ENCODE assay signal across 30 mouse cellular contexts in the genomic region with DNA sequence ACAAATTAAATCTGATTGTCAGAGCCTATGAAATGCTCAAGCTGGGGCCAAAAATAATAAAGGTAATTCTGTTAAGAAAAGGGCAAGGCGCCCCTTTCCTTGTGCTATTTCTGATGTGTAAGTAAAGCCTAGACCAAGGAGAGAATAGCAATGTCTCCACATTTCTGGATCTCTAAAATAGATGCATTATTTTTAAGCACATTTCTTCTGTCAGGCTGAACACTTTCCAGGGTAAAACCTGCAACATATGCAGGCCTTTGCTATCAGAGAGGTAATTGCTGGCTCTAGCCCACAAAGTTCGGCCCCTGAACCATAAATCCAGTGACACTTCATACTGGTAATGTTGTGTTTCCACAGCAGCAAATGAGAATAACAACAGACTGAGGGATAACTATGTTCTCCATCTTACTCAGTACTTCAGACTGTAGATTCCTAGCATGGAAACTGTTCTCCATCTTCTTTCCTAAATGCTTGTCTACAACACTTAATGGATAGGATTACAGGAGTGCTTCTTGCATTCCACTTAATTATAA.
DNase-seq lines count a peak whose midpoint lies in the region; ATAC-seq lines count a peak whose summit lies in the region.
"Had no signal": no experiment of that assay in that cellular context is flagged by ENCODE, and none has a peak within 500 bp of the region (broad histone marks: within the 10 kb centered on the region; RNA-seq: fewer than 3 reads in every experiment).

No protein-coding gene starts in this region.

- ATAC-seq in embryonic facial prominence, embryonic 14.5 days (ENCODE audit: low read depth), result no peak
- ATAC-seq in limb, embryonic 11.5 days (ENCODE audit: insufficient number of reproducible peaks, low FRiP score, low TSS enrichment, low read depth), result peak; percentile 51; the same call in 1 of the 2 replicates
- no peak for ATAC-seq in forebrain, embryonic 16.5 days
- ATAC-seq: forebrain, embryonic 13.5 days; forebrain, postnatal 0 days; hindbrain, embryonic 16.5 days; inflammation-experienced regulatory T-cells, adult 6 months; intestine, embryonic 16.5 days had no signal

- peak; percentile 0 for DNase-seq in embryonic facial prominence, embryonic 14.5 days (ENCODE audit: low spot score)
- no peak for DNase-seq in embryonic facial prominence, embryonic 10.5 days (ENCODE audit: low spot score)
- peak; percentile 75 for DNase-seq in forelimb bud, embryonic 11.5 days (ENCODE audit: low read depth, low spot score)
- DNase-seq in limb, embryonic 11.5 days (ENCODE audit: low spot score), result peak; percentile 32
- peak; percentile 2 for DNase-seq in mesoderm, embryonic 11.5 days (ENCODE audit: low read depth, low spot score)
- DNase-seq in ovary, adult 18-20 months (ENCODE audit: low spot score), result no peak
- DNase-seq: adrenal gland, adult 2 months; adrenal gland, postnatal 14 days; B cell, adult 2 months; cerebellum, adult 11 months; cerebellum, adult 8-10 months; cerebellum, postnatal 10 days; cerebellum, postnatal 36 days; forebrain, postnatal 0 days; gastrocnemius, postnatal 25 days; heart, adult 2 months; heart, postnatal 14 days; heart, postnatal 4 days had no signal

- no peak overlapping the region for H3K4me2 ChIP-seq in embryonic facial prominence, embryonic 14.5 days (ENCODE audit: low read depth, low read length)
- H3K4me2 ChIP-seq in limb, embryonic 11.5 days (ENCODE audit: low read depth, severe bottlenecking), result no peak overlapping the region
- H3K4me2 ChIP-seq in forebrain, embryonic 16.5 days (ENCODE audit: low read length), result no peak overlapping the region
- H3K4me2 ChIP-seq: embryonic facial prominence, embryonic 13.5 days; forebrain, embryonic 13.5 days; heart, embryonic 13.5 days; hindbrain, embryonic 12.5 days had no signal

- H3K4me1 ChIP-seq in embryonic facial prominence, embryonic 14.5 days (ENCODE audit: control insufficient read depth, insufficient read depth, low read length), result no peaks in the 10 kb centered on the region
- no peaks in the 10 kb centered on the region for H3K4me1 ChIP-seq in embryonic facial prominence, embryonic 10.5 days
- no peaks in the 10 kb centered on the region for H3K4me1 ChIP-seq in limb, embryonic 11.5 days (ENCODE audit: control insufficient read depth, insufficient read depth, low read length)
- H3K4me1 ChIP-seq in forebrain, embryonic 16.5 days (replicated peaks; ENCODE audit: control insufficient read depth, insufficient read depth, low read length), result no peaks in the 10 kb centered on the region
- H3K4me1 ChIP-seq: embryonic facial prominence, embryonic 13.5 days; forebrain, embryonic 10.5 days; forebrain, embryonic 13.5 days; heart, embryonic 10.5 days; heart, embryonic 13.5 days; hindbrain, embryonic 12.5 days had no signal

- no peaks in the 10 kb centered on the region for H3K27me3 ChIP-seq in embryonic facial prominence, embryonic 14.5 days (replicated peaks; ENCODE audit: control insufficient read depth, insufficient read depth, low read length)
- H3K27me3 ChIP-seq in embryonic facial prominence, embryonic 10.5 days (replicated peaks; ENCODE audit: low read depth, poor library complexity, severe bottlenecking), result no peaks in the 10 kb centered on the region
- H3K27me3 ChIP-seq in limb, embryonic 11.5 days (ENCODE audit: control insufficient read depth, insufficient read depth, low read length), result no peaks in the 10 kb centered on the region
- H3K27me3 ChIP-seq in forebrain, embryonic 16.5 days (replicated peaks; ENCODE audit: control insufficient read depth, insufficient read depth, low read length), result no peaks in the 10 kb centered on the region
- H3K27me3 ChIP-seq: CH12.LX; embryonic facial prominence, embryonic 13.5 days; forebrain, embryonic 13.5 days; heart, embryonic 13.5 days; hindbrain, embryonic 12.5 days had no signal

- H3K36me3 ChIP-seq in embryonic facial prominence, embryonic 14.5 days (ENCODE audit: control insufficient read depth, insufficient read depth, low read length), result no peaks in the 10 kb centered on the region
- H3K36me3 ChIP-seq in embryonic facial prominence, embryonic 10.5 days (replicated peaks), result no peaks in the 10 kb centered on the region
- H3K36me3 ChIP-seq in limb, embryonic 11.5 days (ENCODE audit: control insufficient read depth, insufficient read depth, low read length), result no peaks in the 10 kb centered on the region
- no peaks in the 10 kb centered on the region for H3K36me3 ChIP-seq in forebrain, embryonic 16.5 days (ENCODE audit: control insufficient read depth, insufficient read depth)
- H3K36me3 ChIP-seq: embryonic facial prominence, embryonic 13.5 days; forebrain, embryonic 10.5 days; G1E; heart, embryonic 10.5 days; heart, embryonic 13.5 days; hindbrain, embryonic 12.5 days had no signal

- H3K9me3 ChIP-seq in embryonic facial prominence, embryonic 14.5 days (ENCODE audit: control insufficient read depth, low read length), result no peaks in the 10 kb centered on the region
- no peaks in the 10 kb centered on the region for H3K9me3 ChIP-seq in embryonic facial prominence, embryonic 10.5 days
- no peaks in the 10 kb centered on the region for H3K9me3 ChIP-seq in limb, embryonic 11.5 days (ENCODE audit: control insufficient read depth, low read length)
- H3K9me3 ChIP-seq in forebrain, embryonic 16.5 days (ENCODE audit: control insufficient read depth, low read length), result no peaks in the 10 kb centered on the region
- H3K9me3 ChIP-seq: embryonic facial prominence, embryonic 13.5 days; forebrain, embryonic 10.5 days; forebrain, embryonic 13.5 days; G1E; heart, embryonic 10.5 days; heart, embryonic 13.5 days; hindbrain, embryonic 12.5 days had no signal

- H3K27ac ChIP-seq in embryonic facial prominence, embryonic 14.5 days (replicated peaks; ENCODE audit: low read depth, low read length), result no peak overlapping the region
- H3K27ac ChIP-seq in embryonic facial prominence, embryonic 10.5 days (replicated peaks), result no peak overlapping the region
- no peak overlapping the region for H3K27ac ChIP-seq in limb, embryonic 11.5 days (replicated peaks; ENCODE audit: low read depth, low read length)
- no peak overlapping the region for H3K27ac ChIP-seq in forebrain, embryonic 16.5 days (ENCODE audit: low read length)
- H3K27ac ChIP-seq: embryonic facial prominence, embryonic 13.5 days; forebrain, embryonic 10.5 days; forebrain, embryonic 13.5 days; heart, adult 2 months; heart, embryonic 10.5 days; heart, embryonic 13.5 days; hindbrain, embryonic 12.5 days had no signal

- WGBS in embryonic facial prominence, embryonic 14.5 days, result 56% methylated on average over 2 of the region's 2 CpGs
- WGBS in embryonic facial prominence, embryonic 10.5 days, result 77% methylated on average over 2 of the region's 2 CpGs
- 50% methylated on average over 2 of the region's 2 CpGs for WGBS in limb, embryonic 11.5 days
- 80% methylated on average over 2 of the region's 2 CpGs for WGBS in forebrain, embryonic 16.5 days

- no peak overlapping the region for H3K4me3 ChIP-seq in embryonic facial prominence, embryonic 14.5 days (ENCODE audit: low read depth, low read length)
- H3K4me3 ChIP-seq in embryonic facial prominence, embryonic 10.5 days, result no peak overlapping the region
- no peak overlapping the region for H3K4me3 ChIP-seq in limb, embryonic 11.5 days (ENCODE audit: low read depth, low read length)
- H3K4me3 ChIP-seq in forebrain, embryonic 16.5 days (replicated peaks; ENCODE audit: low read length), result no peak overlapping the region
- H3K4me3 ChIP-seq: embryonic facial prominence, embryonic 13.5 days; forebrain, embryonic 10.5 days; forebrain, embryonic 13.5 days; heart, adult 2 months; heart, embryonic 10.5 days; heart, embryonic 13.5 days; hindbrain, embryonic 12.5 days had no signal

- no peak overlapping the region for H3K9ac ChIP-seq in embryonic facial prominence, embryonic 14.5 days (ENCODE audit: low read depth, low read length)
- H3K9ac ChIP-seq in limb, embryonic 11.5 days (ENCODE audit: low read length), result no peak overlapping the region
- H3K9ac ChIP-seq in forebrain, embryonic 16.5 days (replicated peaks; ENCODE audit: low read depth, low read length), result no peak overlapping the region
- H3K9ac ChIP-seq: embryonic facial prominence, embryonic 13.5 days; forebrain, embryonic 13.5 days; forebrain, postnatal 0 days; heart, embryonic 13.5 days; hindbrain, embryonic 12.5 days had no signal

Comparison
In these comparisons a context has a peak if more than half of its experiments do, and no peak if none do; other contexts are left out.
1. DNase-seq: peak in embryonic facial prominence, embryonic 14.5 days (single experiment), forelimb bud, embryonic 11.5 days (single experiment), limb, embryonic 11.5 days (single experiment) and mesoderm, embryonic 11.5 days (single experiment); none in embryonic facial prominence, embryonic 10.5 days (single experiment) and ovary, adult 18-20 months (single experiment).